Mouse (Mus musculus): ENCODE measurements around the gene Gm21969. TPM values are rescaled to one million over a fixed set of nuclear protein-coding genes. Genes with fewer than 3 reads are reported as not detected.

Gm21969 gene
- polyA plus RNA-seq, 1 experiment from 2014 or later: not detected

DNA sequence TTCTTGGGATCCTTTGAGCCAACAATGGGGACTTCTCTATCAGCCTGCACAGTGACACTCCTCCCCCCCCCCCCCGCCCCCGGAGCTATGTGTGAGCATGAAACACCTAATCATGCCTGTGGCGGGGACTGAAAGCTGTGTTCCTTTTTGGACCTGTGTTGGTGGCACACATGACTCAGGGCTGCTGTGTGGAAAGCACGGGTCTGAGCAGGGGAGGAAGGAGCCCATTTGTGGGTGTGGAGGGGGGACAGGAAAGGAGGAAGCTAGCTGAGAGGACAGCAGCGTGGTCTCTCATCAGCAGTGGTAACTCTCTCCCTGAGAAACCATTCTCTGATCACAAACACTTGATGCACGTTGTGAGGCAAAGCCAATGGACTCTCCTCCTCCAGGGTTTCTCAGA is 37.8 kb downstream of the Gm21969 start:
- Histone ChIP-seq H3K4me1 (ENCODE audit: control insufficient read depth, insufficient read depth, low read length) (peaks cover 11% of the 10 kb centered on the region), H3K9ac (ENCODE audit: low read depth, low read length) (no peak overlapping the region), H3K27me3 (ENCODE audit: control insufficient read depth, insufficient read depth, low read length) (peaks cover 43% of the 10 kb centered on the region), H3K36me3 (ENCODE audit: control insufficient read depth, insufficient read depth, low read length) (no peaks in the 10 kb centered on the region), H3K4me3 (ENCODE audit: low read depth, low read length) (no peak overlapping the region), H3K4me2 (no peak overlapping the region), H3K9me3 (replicated peaks; ENCODE audit: control insufficient read depth, low read length) (no peaks in the 10 kb centered on the region), H3K27ac (ENCODE audit: low read depth, low read length) (no peak overlapping the region)
- WGBS (ENCODE audit: insufficient replicate concordance): 49% methylated on average over 6 of the region's 6 CpGs
- ATAC-seq (replicated peaks; ENCODE audit: insufficient number of reproducible peaks, low FRiP score, low TSS enrichment): no peak

DNA sequence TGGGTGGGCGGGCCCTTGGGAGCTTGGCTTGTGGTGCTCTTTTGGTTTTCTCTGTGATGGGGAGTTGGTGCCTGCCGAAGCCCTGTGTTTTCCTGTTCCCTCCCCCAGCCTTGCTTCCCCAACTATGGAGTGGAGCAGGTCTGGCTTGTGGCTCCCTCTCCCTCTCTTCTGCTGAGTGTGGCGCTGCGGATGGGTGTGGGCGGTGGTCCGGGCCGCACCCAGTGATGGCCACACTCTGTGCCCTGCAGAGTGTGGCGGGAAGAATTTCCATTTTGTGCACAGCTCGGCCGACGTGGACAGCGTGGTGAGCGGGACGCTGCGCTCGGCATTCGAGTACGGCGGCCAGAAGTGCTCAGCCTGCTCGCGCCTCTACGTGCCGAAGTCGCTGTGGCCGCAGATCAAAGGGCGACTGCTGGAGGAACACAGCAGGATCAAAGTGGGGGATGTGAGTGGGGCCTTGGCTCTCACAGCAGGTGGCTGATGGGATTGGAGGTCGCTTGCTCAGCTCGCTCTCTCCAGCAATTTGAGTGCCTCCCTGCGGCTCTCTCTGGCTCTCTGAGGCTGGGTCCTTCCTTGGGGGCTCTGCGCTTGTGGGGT is 38.9 kb downstream of the Gm21969 start:
- Histone ChIP-seq H3K4me2 (peak overlapping the region; percentile 69), H3K4me1 (ENCODE audit: control insufficient read depth, insufficient read depth, low read length) (peaks cover 11% of the 10 kb centered on the region), H3K27ac (ENCODE audit: low read depth, low read length) (no peak overlapping the region), H3K4me3 (ENCODE audit: low read depth, low read length) (peak overlapping the region; percentile 35), H3K9ac (ENCODE audit: low read depth, low read length) (peak overlapping the region; percentile 49; the same call in 1 of the 2 replicates), H3K9me3 (replicated peaks; ENCODE audit: control insufficient read depth, low read length) (no peaks in the 10 kb centered on the region), H3K36me3 (ENCODE audit: control insufficient read depth, insufficient read depth, low read length) (no peaks in the 10 kb centered on the region), H3K27me3 (ENCODE audit: control insufficient read depth, insufficient read depth, low read length) (peaks cover 41% of the 10 kb centered on the region)
- WGBS (ENCODE audit: insufficient replicate concordance): 1% methylated on average over 30 of the region's 30 CpGs
- 0 out of 2 replicates have a peak, but pooled peaks have one; percentile 19 for ATAC-seq (replicated peaks; ENCODE audit: insufficient number of reproducible peaks, low FRiP score, low TSS enrichment)

DNA sequence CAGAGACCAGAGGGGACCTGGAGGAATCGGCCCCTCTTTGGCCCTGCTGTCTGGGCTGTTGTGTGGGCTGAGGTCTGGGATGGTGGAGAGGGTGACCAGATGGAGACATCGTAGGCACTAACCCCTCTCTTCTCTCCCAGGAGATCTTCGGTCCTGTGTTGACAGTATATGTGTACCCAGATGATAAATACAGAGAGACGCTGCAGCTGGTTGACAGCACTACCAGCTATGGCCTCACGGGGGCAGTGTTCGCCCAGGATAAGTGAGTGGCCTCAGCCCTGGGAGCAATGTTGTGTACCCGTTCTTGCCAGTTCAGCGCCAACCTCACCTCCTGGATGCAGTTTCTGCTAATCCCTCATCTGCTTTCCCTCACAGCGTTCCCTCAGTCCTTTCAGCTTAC is 41.0 kb downstream of the Gm21969 start:
- peaks cover 36% of the 10 kb centered on the region for H3K27me3 ChIP-seq (ENCODE audit: control insufficient read depth, insufficient read depth, low read length)
- ATAC-seq (replicated peaks; ENCODE audit: insufficient number of reproducible peaks, low FRiP score, low TSS enrichment): no peak

DNA sequence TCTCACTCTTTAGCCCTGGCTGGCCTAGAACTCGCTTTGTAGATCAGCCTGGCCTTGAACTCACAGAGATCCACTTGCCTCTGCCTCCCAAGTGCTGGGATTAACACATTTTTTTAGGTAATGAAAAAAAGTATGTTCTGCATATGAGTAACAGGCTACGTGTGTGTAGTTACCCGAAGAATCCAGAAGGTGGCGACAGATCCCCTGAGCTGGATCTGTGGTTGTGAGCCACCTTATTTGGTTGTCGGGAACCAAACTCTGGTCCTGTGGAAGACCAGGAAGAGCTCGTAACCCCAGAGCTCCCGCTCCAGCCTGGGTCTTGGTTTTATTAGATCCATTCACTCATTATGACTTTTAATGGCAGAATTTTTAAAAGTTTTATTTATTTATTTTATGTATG is 43.9 kb downstream of the Gm21969 start:
- WGBS (ENCODE audit: insufficient replicate concordance): 72% methylated on average over 7 of the region's 7 CpGs
- no peak overlapping the region for H3K9ac ChIP-seq (ENCODE audit: low read depth, low read length)
- ATAC-seq (replicated peaks; ENCODE audit: insufficient number of reproducible peaks, low FRiP score, low TSS enrichment): no peak
- H3K27ac ChIP-seq (ENCODE audit: low read depth, low read length): no peak overlapping the region
- H3K4me2 ChIP-seq: no peak overlapping the region
- peaks cover 5% of the 10 kb centered on the region for H3K4me1 ChIP-seq (ENCODE audit: control insufficient read depth, insufficient read depth, low read length)
- no peaks in the 10 kb centered on the region for H3K9me3 ChIP-seq (replicated peaks; ENCODE audit: control insufficient read depth, low read length)
- peaks cover 20% of the 10 kb centered on the region for H3K27me3 ChIP-seq (ENCODE audit: control insufficient read depth, insufficient read depth, low read length)
- H3K36me3 ChIP-seq (ENCODE audit: control insufficient read depth, insufficient read depth, low read length): peaks cover 7% of the 10 kb centered on the region; the same call in 1 of the 2 replicates
- H3K4me3 ChIP-seq (ENCODE audit: low read depth, low read length): no peak overlapping the region

More for the DNA sequence above, 41.0 kb downstream of the Gm21969 start:
- H3K36me3 ChIP-seq (ENCODE audit: control insufficient read depth, insufficient read depth, low read length): peaks cover 7% of the 10 kb centered on the region; the same call in 1 of the 2 replicates
- H3K4me3 ChIP-seq (ENCODE audit: low read depth, low read length): no peak overlapping the region
- H3K4me1 ChIP-seq (ENCODE audit: control insufficient read depth, insufficient read depth, low read length): peaks cover 11% of the 10 kb centered on the region
- no peak overlapping the region for H3K9ac ChIP-seq (ENCODE audit: low read depth, low read length)
- no peaks in the 10 kb centered on the region for H3K9me3 ChIP-seq (replicated peaks; ENCODE audit: control insufficient read depth, low read length)
- WGBS (ENCODE audit: insufficient replicate concordance): 17% methylated on average over 9 of the region's 9 CpGs
- no peak overlapping the region for H3K4me2 ChIP-seq
- H3K27ac ChIP-seq (ENCODE audit: low read depth, low read length): no peak overlapping the region

- Histone ChIP-seq H3K36me3 (ENCODE audit: control insufficient read depth, insufficient read depth, low read length) (peaks cover 7% of the 10 kb centered on the region; the same call in 1 of the 2 replicates), H3K4me2 (no peak overlapping the region), H3K9me3 (replicated peaks; ENCODE audit: control insufficient read depth, low read length) (no peaks in the 10 kb centered on the region), H3K27me3 (ENCODE audit: control insufficient read depth, insufficient read depth, low read length) (no peaks in the 10 kb centered on the region), H3K4me3 (ENCODE audit: low read depth, low read length) (no peak overlapping the region), H3K4me1 (ENCODE audit: control insufficient read depth, insufficient read depth, low read length) (no peaks in the 10 kb centered on the region), H3K9ac (ENCODE audit: low read depth, low read length) (no peak overlapping the region), H3K27ac (ENCODE audit: low read depth, low read length) (no peak overlapping the region)
- 79% methylated on average over 15 of the region's 15 CpGs for WGBS (ENCODE audit: insufficient replicate concordance)
- no peak for ATAC-seq (replicated peaks; ENCODE audit: insufficient number of reproducible peaks, low FRiP score, low TSS enrichment)
Observed at GRCm38 (mm10) chr4:139650086-139650743, 47.2 kb downstream of the Gm21969 start.

DNA sequence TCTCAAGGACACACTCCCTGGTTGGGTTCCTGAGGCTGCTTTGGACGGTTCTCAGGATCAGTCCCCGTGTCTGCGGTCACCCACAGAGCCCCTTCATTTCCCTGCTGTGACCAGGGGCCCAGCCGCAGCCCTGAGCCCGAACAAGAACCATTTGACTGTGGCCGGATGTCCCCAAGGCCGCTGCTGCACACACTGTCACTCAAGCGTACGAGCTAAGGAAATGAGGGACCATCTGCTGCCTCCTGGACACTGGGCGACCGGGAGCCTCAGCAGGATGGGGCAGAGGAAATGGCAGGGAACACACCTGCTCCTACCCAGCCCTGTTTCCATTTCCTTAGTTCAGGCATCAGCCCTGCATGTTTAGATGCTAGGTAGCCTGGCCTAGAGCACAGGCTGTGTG is 47.9 kb downstream of the Gm21969 start:
- Histone ChIP-seq H3K4me3 (ENCODE audit: low read depth, low read length) (no peak overlapping the region), H3K27me3 (ENCODE audit: control insufficient read depth, insufficient read depth, low read length) (no peaks in the 10 kb centered on the region), H3K4me1 (ENCODE audit: control insufficient read depth, insufficient read depth, low read length) (no peaks in the 10 kb centered on the region), H3K27ac (ENCODE audit: low read depth, low read length) (no peak overlapping the region), H3K36me3 (ENCODE audit: control insufficient read depth, insufficient read depth, low read length) (peaks cover 7% of the 10 kb centered on the region; the same call in 1 of the 2 replicates), H3K4me2 (no peak overlapping the region), H3K9me3 (replicated peaks; ENCODE audit: control insufficient read depth, low read length) (no peaks in the 10 kb centered on the region), H3K9ac (ENCODE audit: low read depth, low read length) (no peak overlapping the region)
- 74% methylated on average over 11 of the region's 11 CpGs for WGBS (ENCODE audit: insufficient replicate concordance)
- no peak for ATAC-seq (replicated peaks; ENCODE audit: insufficient number of reproducible peaks, low FRiP score, low TSS enrichment)

DNA sequence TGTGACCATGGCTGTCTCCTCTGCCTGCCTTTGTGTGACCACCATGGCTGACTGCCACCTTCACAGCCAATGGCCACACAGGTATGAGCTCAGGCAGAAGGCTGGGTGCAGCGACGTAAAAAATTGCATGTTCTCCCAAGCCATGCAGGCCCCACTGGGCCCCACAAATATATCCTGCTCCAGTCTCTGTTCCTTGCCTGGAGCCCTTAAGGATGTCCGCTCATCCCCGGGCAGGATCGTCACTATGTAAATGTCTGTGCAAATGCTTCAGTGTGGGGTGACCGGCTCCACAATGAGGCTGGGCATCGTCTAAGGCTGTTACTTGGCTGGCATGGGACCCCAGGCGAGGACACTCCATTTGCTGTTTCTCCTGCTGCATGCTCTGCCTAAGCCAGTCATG is 50.3 kb downstream of the Gm21969 start, which contains the start of gene Tas1r2:
Gene Tas1r2 (plus strand): TSS at position 301 of the 400 bp plus-strand sequence.
- Histone ChIP-seq H3K27ac (ENCODE audit: low read depth, low read length) (no peak within 1 kb of the TSS), H3K9me3 (replicated peaks; ENCODE audit: control insufficient read depth, low read length) (no peaks in the 10 kb centered on the region; the same call in 1 of the 2 replicates), H3K9ac (ENCODE audit: low read depth, low read length) (no peak within 1 kb of the TSS), H3K4me1 (ENCODE audit: control insufficient read depth, insufficient read depth, low read length) (no peaks in the 10 kb centered on the region), H3K36me3 (ENCODE audit: control insufficient read depth, insufficient read depth, low read length) (peaks cover 5% of the 10 kb centered on the region; the same call in 1 of the 2 replicates), H3K4me2 (no peak within 1 kb of the TSS), H3K4me3 (ENCODE audit: low read depth, low read length) (no peak within 1 kb of the TSS), H3K27me3 (ENCODE audit: control insufficient read depth, insufficient read depth, low read length) (no peaks in the 10 kb centered on the region)
- no peak for ATAC-seq (replicated peaks; ENCODE audit: insufficient number of reproducible peaks, low FRiP score, low TSS enrichment)
- WGBS (ENCODE audit: insufficient replicate concordance): 80% methylated on average over 8 of the region's 8 CpGs

DNA sequence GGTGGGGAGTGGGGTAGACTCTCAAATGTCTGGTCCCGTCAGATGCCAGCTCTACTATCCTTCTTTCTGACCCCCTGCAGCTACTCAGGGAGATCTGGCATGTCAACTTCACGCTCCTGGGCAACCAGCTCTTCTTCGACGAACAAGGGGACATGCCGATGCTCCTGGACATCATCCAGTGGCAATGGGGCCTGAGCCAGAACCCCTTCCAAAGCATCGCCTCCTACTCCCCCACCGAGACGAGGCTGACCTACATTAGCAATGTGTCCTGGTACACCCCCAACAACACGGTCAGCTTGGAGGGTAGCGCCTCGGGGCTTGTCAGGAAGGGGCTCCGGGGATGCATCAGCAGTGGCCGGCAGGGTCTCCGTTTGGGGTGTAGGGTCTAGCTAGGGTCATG is 58.9 kb downstream of the Gm21969 start:
- WGBS (ENCODE audit: insufficient replicate concordance): 84% methylated on average over 14 of the region's 14 CpGs
- Histone ChIP-seq H3K9ac (ENCODE audit: low read depth, low read length) (no peak overlapping the region), H3K4me3 (ENCODE audit: low read depth, low read length) (no peak overlapping the region), H3K9me3 (replicated peaks; ENCODE audit: control insufficient read depth, low read length) (peaks cover 2% of the 10 kb centered on the region; the same call in 1 of the 2 replicates), H3K27me3 (ENCODE audit: control insufficient read depth, insufficient read depth, low read length) (peaks cover 3% of the 10 kb centered on the region; the same call in 1 of the 2 replicates), H3K4me2 (no peak overlapping the region), H3K4me1 (ENCODE audit: control insufficient read depth, insufficient read depth, low read length) (no peaks in the 10 kb centered on the region), H3K27ac (ENCODE audit: low read depth, low read length) (no peak overlapping the region), H3K36me3 (ENCODE audit: control insufficient read depth, insufficient read depth, low read length) (no peaks in the 10 kb centered on the region)
- no peak for ATAC-seq (replicated peaks; ENCODE audit: insufficient number of reproducible peaks, low FRiP score, low TSS enrichment)
